Mouse (Mus musculus) olfactory bulb, adult 2 months (tissue): ENCODE measurements around the gene Kmt2a.

Experiments
- CTCF ChIP-seq: fragments of 200-500 bp; IDR thresholded peaks from 2 replicates; pipeline ENCODE4 v1.5.1; 2012; ENCODE audit warnings: low read depth, mild to moderate bottlenecking, low read length, moderate library complexity; ENCODE audit not compliant: insufficient read depth
- POLR2A ChIP-seq: fragments of 200-500 bp; IDR thresholded peaks from 2 replicates; pipeline ENCODE4 v1.6.1; 2012; ENCODE audit warnings: mild to moderate bottlenecking, low read depth, low read length, moderate library complexity; ENCODE audit not compliant: insufficient read depth

GRCm38 (mm10) chr9:44911365-44911764 lies 30.3 kb upstream of the Kmt2a start:
- TF ChIP-seq CTCF (no peak), POLR2A (no peak)
